Mouse (Mus musculus) heart, adult 2 months (tissue): ENCODE data around the gene Depp1.

Experiments
- CTCF ChIP-seq: fragments of 200-600 bp; IDR thresholded peaks from 2 replicates; pipeline ENCODE4 v1.8.1; 2022; ENCODE audit warnings: antibody characterized with exemption, mild to moderate bottlenecking, moderate library complexity
- POLR2A ChIP-seq: fragments of 200-500 bp; IDR thresholded peaks from 2 replicates; pipeline ENCODE4 v1.6.1; 2011; ENCODE audit warnings: mild to moderate bottlenecking, low read depth, low read length, control low read depth; ENCODE audit not compliant: insufficient read depth

DNA sequence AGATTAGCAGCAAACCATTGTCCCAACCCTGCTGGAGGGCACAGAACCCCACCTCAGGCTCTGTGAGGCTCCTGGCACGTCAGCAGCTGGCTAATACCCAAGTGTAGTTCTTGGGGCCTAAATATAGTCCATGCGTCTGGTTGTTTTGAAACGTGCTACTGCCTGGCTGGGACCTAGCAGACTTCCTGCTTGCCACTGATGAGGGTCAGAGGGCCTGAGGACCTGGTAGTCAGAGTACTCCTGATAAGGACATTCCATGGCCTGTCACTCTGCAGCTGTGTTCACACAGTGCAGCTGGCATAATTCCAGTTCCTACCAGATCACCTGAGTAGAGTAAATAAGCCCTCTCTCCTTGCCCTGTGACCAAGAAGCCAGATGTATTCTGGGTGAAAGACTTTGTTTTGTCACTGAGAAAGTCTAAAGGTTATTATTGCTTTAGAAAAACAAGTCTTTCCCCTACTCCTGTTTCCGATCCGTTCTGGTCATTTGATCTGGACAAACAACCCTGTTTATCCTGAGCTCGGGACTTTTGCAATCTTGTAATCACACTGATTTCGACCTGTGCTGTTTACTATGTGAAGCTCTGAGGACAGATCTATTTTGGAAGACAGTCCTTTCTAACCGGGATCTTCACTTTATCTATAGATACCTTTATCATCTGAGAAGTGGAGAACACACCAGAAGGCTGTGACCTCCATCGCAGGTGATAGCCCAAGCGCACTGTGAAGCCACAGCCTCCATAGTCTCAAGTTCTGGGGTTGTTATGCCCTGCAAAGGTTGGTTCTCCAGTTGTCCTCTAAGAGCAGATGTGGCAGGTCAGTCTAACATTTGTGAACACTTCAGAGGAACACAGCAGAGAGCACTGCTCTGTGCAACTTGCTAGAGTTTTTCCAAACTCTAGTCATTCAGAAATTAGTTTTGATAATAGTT is 14.9 kb upstream of the Depp1 start:
- TF ChIP-seq CTCF = no peak
- peak; percentile 56; the same call in 1 of the 2 replicates for TF ChIP-seq POLR2A
